Comparison of ENCODE assay signal across 18 mouse cellular contexts in genomic region chr9:43748519-43748918, GRCm38 (mm10). TPM values are rescaled to one million over a fixed set of nuclear protein-coding genes. Genes with fewer than 3 reads are reported as not detected.
DNase-seq lines count a peak whose midpoint lies in the region; ATAC-seq lines count a peak whose summit lies in the region.
"Had no signal": no experiment of that assay in that cellular context is flagged by ENCODE, and none has a peak within 500 bp of the region (broad histone marks: within the 10 kb centered on the region; RNA-seq: fewer than 3 reads in every experiment).

No protein-coding gene starts in this region.

- ATAC-seq in forebrain, embryonic 14.5 days = no peak
- ATAC-seq in hindbrain, embryonic 14.5 days (ENCODE audit: low FRiP score) = no peak
- no peak for ATAC-seq in neural tube, embryonic 13.5 days (ENCODE audit: low read depth)
- no peak for ATAC-seq in heart, embryonic 11.5 days (replicated peaks; ENCODE audit: insufficient number of reproducible peaks, low FRiP score, low TSS enrichment)

- H3K4me3 ChIP-seq in forebrain, embryonic 14.5 days (ENCODE audit: low read depth, low read length) = no peak overlapping the region
- no peak overlapping the region for H3K4me3 ChIP-seq in hindbrain, embryonic 14.5 days (replicated peaks; ENCODE audit: low read length)
- H3K4me3 ChIP-seq in neural tube, embryonic 13.5 days = peak overlapping the region; percentile 95; the same call in 1 of the 2 replicates
- no peak overlapping the region for H3K4me3 ChIP-seq in heart, embryonic 11.5 days (ENCODE audit: low read depth, low read length)
- H3K4me3 ChIP-seq: heart, embryonic 15.5 days had no signal

- DNase-seq in adrenal gland, adult 2 months = peak; percentile 41
- no peak for DNase-seq in adrenal gland, postnatal 10 days
- DNase-seq in forebrain, embryonic 14.5 days (ENCODE audit: low spot score) = no peak
- no peak for DNase-seq in hindbrain, embryonic 14.5 days (ENCODE audit: low spot score)
- no peak for DNase-seq in spleen, postnatal 14 days (ENCODE audit: low spot score in 2 of 2)
- DNase-seq in heart, postnatal 25 days (ENCODE audit: low spot score) = no peak
- DNase-seq: adrenal gland, postnatal 36 days; cerebellum, adult 9-10 months; gastrocnemius, postnatal 10 days; heart, adult 18-20 months; kidney, adult 18-20 months; kidney, postnatal 14 days; lung, postnatal 10 days; right cerebral cortex, postnatal 4 days; thymus, postnatal 36 days had no signal

- peak overlapping the region; percentile 87 for H3K4me2 ChIP-seq in forebrain, embryonic 14.5 days (ENCODE audit: low read length)
- H3K4me2 ChIP-seq in hindbrain, embryonic 14.5 days (replicated peaks) = peak overlapping the region; percentile 91
- peak overlapping the region; percentile 93 for H3K4me2 ChIP-seq in neural tube, embryonic 13.5 days
- H3K4me2 ChIP-seq in heart, embryonic 11.5 days = no peak overlapping the region
- H3K4me2 ChIP-seq: heart, embryonic 15.5 days had no signal

- peaks cover 43% of the 10 kb centered on the region for H3K4me1 ChIP-seq in forebrain, embryonic 14.5 days (ENCODE audit: control insufficient read depth, insufficient read depth, low read length)
- peaks cover 59% of the 10 kb centered on the region for H3K4me1 ChIP-seq in hindbrain, embryonic 14.5 days (replicated peaks; ENCODE audit: control insufficient read depth, insufficient read depth, low read length)
- H3K4me1 ChIP-seq in neural tube, embryonic 13.5 days (replicated peaks) = peaks cover 88% of the 10 kb centered on the region
- peaks cover 8% of the 10 kb centered on the region for H3K4me1 ChIP-seq in heart, embryonic 11.5 days (ENCODE audit: control insufficient read depth, insufficient read depth, low read length)

- intact Hi-C loops in heart, postnatal 25 days (cut with DNase I) = no loop called here

- H3K27me3 ChIP-seq in forebrain, embryonic 14.5 days (replicated peaks; ENCODE audit: control insufficient read depth, insufficient read depth, low read length) = no peaks in the 10 kb centered on the region
- no peaks in the 10 kb centered on the region for H3K27me3 ChIP-seq in hindbrain, embryonic 14.5 days (ENCODE audit: control insufficient read depth, insufficient read depth, low read length)
- H3K27me3 ChIP-seq in neural tube, embryonic 13.5 days = no peaks in the 10 kb centered on the region
- peaks cover 12% of the 10 kb centered on the region for H3K27me3 ChIP-seq in heart, embryonic 11.5 days (ENCODE audit: control insufficient read depth, insufficient read depth, low read length)

- 75% methylated on average over 5 of the region's 5 CpGs for WGBS in forebrain, embryonic 14.5 days
- 50% methylated on average over 5 of the region's 5 CpGs for WGBS in hindbrain, embryonic 14.5 days
- WGBS in neural tube, embryonic 13.5 days = 52% methylated on average over 5 of the region's 5 CpGs
- 76% methylated on average over 5 of the region's 5 CpGs for WGBS in heart, embryonic 11.5 days (ENCODE audit: insufficient replicate concordance)

- H3K9me3 ChIP-seq in forebrain, embryonic 14.5 days (replicated peaks; ENCODE audit: control insufficient read depth, low read length) = no peaks in the 10 kb centered on the region
- H3K9me3 ChIP-seq in hindbrain, embryonic 14.5 days (ENCODE audit: control insufficient read depth, low read length) = no peaks in the 10 kb centered on the region
- H3K9me3 ChIP-seq in neural tube, embryonic 13.5 days = no peaks in the 10 kb centered on the region
- H3K9me3 ChIP-seq in heart, embryonic 11.5 days (replicated peaks; ENCODE audit: control insufficient read depth, low read length) = no peaks in the 10 kb centered on the region
- H3K9me3 ChIP-seq: heart, embryonic 15.5 days had no signal

- H3K9ac ChIP-seq in forebrain, embryonic 14.5 days (ENCODE audit: low read length) = 0 out of 2 replicates have a peak overlapping the region, but pooled peaks have one; percentile 13
- peak overlapping the region; percentile 91; the same call in 1 of the 2 replicates for H3K9ac ChIP-seq in hindbrain, embryonic 14.5 days
- H3K9ac ChIP-seq in neural tube, embryonic 13.5 days = peak overlapping the region; percentile 99
- no peak overlapping the region for H3K9ac ChIP-seq in heart, embryonic 11.5 days (ENCODE audit: low read depth, low read length)
- H3K9ac ChIP-seq: heart, embryonic 15.5 days had no signal

- H3K36me3 ChIP-seq in forebrain, embryonic 14.5 days (ENCODE audit: control insufficient read depth, insufficient read depth, low read length) = 0 out of 2 replicates have a peak, but pooled peaks cover 2% of the 10 kb centered on the region
- no peaks in the 10 kb centered on the region for H3K36me3 ChIP-seq in hindbrain, embryonic 14.5 days (replicated peaks; ENCODE audit: control insufficient read depth, insufficient read depth)
- no peaks in the 10 kb centered on the region for H3K36me3 ChIP-seq in neural tube, embryonic 13.5 days
- H3K36me3 ChIP-seq in heart, embryonic 11.5 days (ENCODE audit: control insufficient read depth, insufficient read depth, low read length) = no peaks in the 10 kb centered on the region; the same call in 1 of the 2 replicates
- H3K36me3 ChIP-seq: heart, embryonic 15.5 days had no signal

- no peak overlapping the region for H3K27ac ChIP-seq in forebrain, embryonic 14.5 days (ENCODE audit: low read depth, low read length)
- no peak overlapping the region for H3K27ac ChIP-seq in hindbrain, embryonic 14.5 days
- H3K27ac ChIP-seq in neural tube, embryonic 13.5 days (replicated peaks) = no peak overlapping the region
- no peak overlapping the region for H3K27ac ChIP-seq in heart, embryonic 11.5 days (ENCODE audit: low read depth, low read length)
- H3K27ac ChIP-seq: heart, embryonic 15.5 days had no signal

RNA-seq across cellular contexts. Expression of gene Nectin1, which starts 4.7 kb away (rescaled TPM):
- 10 to 100 TPM; 24.4 to 50.2 TPM for total RNA-seq in adrenal gland, adult 2 months (2021)
- 27.7 and 29.3 TPM in 2 replicates for polyA plus RNA-seq in adrenal gland, adult 2 months (2012; rRNA removed)
- total RNA-seq in adrenal gland, postnatal 10 days (2021) = 10 to 100 TPM; 18.2 to 21.7 TPM
- 8.5 and 10.8 TPM in 2 replicates for polyA plus RNA-seq in forebrain, embryonic 14.5 days (2014; fragmentation: Nextera tagmentation; extraction: Ambion mirVana)
- 18.0 and 18.9 TPM in 2 replicates for polyA plus RNA-seq in hindbrain, embryonic 14.5 days (2014; fragmentation: Nextera tagmentation; extraction: Ambion mirVana)
- 12.0 and 14.1 TPM in 2 replicates for polyA plus RNA-seq in neural tube, embryonic 13.5 days (2015; fragmentation: Nextera tagmentation; extraction: Ambion mirVana)
- 1 to 10 TPM; 3.0 to 3.6 TPM for total RNA-seq in heart, postnatal 25 days (2021)
- 2.2 and 2.4 TPM in 2 replicates for polyA plus RNA-seq in heart, embryonic 11.5 days (2014; fragmentation: Nextera tagmentation; extraction: Ambion mirVana)
